Mouse (Mus musculus) E14TG2a.4 (cell line): ENCODE results near the gene Fgd3.

Experiments
- CTCF ChIP-seq: conservative IDR thresholded peaks from 2 replicates; pipeline ENCODE4 v1.5.1; 2014; ENCODE audit warnings: low read length
- NANOG ChIP-seq: IDR thresholded peaks from 2 replicates; pipeline ENCODE4 v1.6.1; 2014; ENCODE audit warnings: borderline replicate concordance, low read length, mixed read lengths

DNA sequence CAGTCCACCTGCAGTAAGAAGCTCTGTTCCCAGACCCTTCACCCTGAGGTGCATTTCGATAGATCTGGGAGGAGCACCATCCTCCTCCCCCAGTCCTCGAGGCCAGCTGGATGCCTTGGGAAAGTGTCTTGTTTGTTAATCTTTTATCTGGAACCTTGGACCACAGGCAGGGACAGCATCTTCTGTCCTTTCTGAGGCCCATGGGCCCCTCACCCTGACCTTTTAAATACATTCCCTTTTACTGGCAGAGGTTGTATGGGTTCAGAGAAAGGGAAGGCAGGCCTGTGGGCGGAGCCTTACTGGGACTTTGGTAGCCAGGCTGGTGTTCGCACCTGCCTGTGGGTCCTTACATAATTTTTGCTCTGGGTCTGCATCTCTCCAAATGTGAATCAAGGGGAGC, 74.9 kb downstream of the Fgd3 start:
- TF ChIP-seq CTCF (no peak), NANOG (no peak)
